Mouse (Mus musculus): Measurements from ENCODE around the gene Gna14.

Gene Gna14

DNA sequence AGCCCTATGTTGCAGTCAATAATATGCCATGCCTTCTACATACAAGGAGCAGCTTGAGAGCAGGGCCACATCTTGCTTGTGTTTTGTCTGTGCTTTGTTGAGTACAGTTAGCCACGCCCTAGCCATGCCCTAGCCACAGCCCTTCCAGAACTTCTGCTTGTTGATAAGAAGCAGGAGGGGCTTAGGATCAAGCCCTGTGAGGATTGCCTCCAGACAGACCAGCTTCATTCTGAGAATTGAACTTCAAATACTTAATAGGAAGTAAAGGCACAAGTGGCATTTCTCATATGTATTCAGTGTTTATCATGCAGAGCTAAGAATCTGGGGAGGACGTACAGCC is 75.5 kb downstream of the Gna14 start:
- in situ Hi-C loops (cut with MseI, MboI) = no loop called here

DNA sequence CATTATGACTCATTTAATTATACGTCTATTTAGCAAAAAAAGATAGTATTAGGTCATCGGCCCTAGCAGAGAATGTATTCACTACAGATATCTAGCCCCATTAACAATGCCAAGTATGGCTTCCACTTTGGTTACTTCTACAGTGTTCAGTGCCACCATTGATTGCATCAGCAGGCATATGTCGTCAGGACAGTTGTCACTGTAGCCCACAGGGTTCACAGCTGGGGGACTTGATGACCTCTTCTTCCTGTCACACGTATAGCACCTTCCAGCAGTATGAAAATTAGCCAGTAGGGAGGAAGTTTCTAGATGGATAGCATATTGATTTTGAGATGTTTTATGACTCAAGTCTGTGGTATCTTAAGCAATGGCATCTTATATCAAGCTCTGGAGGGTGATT is 78.6 kb downstream of the Gna14 start:
- in situ Hi-C loops (cut with MseI, MboI) = no loop called here

DNA sequence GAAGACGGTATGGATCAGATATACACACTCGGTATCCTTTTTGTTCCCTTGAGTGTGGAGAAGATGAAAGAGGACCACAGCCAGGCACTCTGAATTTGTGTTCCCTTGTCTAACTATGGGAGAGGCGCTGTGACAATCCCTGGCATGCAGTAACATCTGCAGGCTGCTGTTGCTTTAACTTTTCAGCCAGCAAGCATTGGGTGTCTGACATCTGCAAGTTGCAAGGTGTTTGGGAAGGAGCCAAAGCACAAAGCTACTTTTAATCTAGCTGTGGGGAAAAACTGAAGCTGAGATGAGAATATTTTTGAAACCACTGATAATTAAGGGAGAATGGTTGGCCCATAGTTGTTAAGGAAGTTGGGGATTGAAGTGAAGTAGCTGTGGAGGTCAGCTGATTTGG is 83.0 kb downstream of the Gna14 start:
- in situ Hi-C loops (cut with MseI, MboI) = no loop called here

DNA sequence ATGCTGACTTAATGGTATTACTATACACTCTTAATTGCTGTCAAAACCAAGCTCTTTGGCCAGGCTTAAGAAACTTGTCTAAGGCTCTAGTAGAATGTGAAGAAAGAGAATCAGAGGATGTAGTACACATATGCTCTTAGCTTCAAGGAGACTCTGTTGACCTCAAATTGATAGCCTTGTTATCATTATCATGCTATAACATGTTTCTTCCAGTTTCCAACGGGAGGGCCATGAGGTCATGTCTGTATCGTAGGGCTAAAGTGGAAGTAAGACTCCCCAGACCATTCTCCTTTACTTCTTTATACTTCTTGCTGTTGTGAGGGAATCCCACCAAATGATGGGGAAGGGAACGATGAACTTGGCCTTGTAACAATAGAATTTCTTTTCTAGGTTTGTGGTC is 85.0 kb downstream of the Gna14 start:
- in situ Hi-C loops (cut with MseI, MboI) = no loop called here

DNA sequence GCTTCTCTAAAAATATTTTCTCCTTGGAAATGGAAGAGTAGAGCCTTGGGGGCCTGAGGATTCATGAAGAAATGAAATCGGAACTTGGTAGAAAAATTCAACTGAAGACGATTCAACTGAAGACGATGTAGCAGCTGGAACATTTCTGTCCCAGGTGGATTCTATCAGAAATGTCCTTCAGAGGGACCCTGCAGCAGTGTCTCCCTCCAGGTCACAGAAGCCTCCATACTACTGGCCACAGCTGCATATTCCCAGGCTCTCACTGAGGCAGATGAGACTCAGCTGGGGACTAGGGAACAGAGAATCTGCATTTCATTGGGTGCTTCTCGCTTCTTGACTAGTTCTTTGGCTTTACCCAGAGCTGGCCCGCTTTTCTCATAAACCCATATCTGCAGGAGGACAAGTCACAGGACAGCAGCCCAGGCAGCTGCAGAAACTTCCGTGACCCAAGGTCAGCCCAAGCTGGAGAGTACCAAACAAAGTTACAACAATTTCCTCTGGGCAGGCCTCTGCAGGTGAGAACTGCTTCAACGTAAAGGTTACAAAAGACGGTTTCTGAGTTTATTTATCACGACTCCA is 90.8 kb downstream of the Gna14 start:
- in situ Hi-C loops (cut with MseI, MboI) = no loop called here

DNA sequence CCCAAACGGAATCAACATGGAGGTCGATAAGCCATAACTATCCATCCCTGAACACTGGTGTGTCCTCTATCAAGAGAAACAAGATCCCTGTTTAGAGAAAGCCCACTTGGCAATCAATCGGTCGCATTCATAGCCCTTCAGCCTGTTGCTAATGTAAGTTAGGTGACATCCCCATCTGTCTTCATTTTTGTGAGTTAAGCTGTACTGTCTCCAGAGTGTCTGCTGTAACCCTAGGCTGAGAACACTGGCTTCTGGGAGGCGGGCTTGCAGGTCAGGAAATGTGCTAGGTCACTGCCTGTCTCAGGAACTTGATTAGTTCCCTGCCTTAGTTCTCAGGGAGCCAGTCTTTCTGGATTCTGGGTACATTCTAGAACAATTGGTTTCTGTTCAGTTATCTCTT is 91.5 kb downstream of the Gna14 start:
- in situ Hi-C loops (cut with MseI, MboI) = no loop called here

DNA sequence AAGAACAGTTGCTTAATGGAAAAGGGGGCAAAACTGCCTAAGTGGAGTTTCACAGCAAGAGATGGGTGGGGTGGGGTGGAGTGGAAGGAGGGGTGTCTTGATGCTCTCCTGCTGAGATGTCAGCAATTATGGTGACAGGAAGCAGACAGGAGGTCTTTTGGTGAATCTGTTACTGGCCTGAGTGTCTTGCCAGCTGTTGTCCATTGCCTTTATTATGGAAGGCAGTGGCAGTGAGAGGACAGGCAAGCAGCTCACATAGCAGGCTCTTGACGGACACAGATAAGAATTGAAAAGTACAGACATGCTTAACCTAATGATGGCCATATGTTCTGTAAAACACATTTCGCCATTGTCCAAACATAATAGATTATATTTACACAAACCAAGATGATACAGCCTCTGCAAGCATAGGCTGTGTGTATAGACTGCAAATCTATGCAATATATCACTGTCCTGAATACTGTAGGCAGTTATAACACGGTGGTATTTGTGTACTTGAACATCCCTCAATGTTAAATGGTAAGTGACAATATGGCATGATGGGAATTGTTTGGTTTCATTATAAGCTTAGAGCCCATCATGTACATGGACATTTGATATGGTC is 92.8 kb downstream of the Gna14 start:
- in situ Hi-C loops (cut with MseI, MboI) = no loop called here

DNA sequence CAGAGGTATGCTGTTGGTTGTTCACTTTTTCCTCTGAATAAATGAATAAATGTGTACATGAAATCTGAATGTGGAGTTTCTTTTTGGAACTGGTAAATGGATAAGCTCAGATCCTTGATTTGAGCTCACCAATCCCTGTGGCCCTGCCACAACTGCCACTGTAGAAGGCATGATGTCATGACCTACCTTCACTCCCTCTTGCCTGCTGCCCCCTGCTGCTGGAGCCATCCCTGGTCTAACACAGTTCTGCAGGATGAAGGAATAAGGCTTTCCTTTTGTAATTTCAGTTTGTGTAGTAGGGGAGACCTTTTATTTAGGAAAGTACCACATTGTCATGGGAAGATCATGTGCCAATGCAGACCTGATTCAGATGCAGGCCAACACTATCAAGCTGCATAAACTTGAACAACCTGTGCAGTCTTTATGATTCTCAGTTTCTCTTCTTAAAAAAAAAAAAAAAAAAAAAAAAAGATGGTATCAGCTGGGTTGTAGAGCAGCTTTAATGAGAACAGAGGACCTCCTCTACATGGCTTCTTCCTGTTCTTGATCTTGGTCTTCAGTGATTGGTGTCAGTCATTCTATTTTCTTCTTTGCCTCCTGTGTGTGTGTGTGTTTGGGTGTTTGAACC is 93.8 kb downstream of the Gna14 start:
- in situ Hi-C loops (cut with MseI, MboI) = no loop called here

DNA sequence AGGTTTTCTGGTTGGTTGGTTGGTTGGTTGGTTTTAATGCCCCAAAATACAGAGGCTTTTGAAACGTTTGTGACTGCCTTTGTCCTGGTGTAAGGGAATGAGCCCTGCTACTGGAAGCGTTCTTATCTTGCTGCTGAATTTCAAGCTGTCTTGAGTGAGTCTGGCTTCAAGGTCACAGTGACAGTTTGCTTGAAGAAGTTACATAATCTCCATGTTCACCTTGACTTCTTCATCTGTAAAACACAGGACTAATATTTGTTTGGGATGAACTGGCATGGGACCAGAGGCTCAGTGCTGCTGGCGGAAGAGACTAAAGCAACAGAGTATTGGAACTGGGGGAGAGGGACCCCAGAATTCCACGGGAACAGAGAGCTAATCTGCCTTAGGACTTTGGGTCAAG is 94.4 kb downstream of the Gna14 start:
- in situ Hi-C loops (cut with MseI, MboI) = no loop called here

DNA sequence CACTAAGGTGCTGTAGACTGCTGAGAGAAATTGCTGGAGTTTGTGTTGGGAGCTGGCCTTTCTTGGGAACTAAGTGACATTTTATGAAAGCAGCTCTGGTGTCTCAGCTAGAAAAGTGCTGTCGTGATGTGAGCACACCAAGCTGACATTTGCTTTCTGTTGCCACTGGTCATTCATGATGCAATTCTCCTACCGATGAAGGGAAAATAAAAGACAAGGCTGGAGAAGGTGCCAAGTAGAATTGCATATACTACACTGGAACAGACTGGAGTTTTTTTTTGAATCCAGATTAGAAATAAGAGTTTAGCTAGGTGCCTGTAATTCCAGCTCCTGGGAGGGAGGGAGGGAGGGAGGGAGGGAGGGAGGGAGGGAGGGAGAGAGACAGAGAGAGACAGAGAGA is 98.7 kb downstream of the Gna14 start:
- in situ Hi-C loops (cut with MseI, MboI) = no loop called here

DNA sequence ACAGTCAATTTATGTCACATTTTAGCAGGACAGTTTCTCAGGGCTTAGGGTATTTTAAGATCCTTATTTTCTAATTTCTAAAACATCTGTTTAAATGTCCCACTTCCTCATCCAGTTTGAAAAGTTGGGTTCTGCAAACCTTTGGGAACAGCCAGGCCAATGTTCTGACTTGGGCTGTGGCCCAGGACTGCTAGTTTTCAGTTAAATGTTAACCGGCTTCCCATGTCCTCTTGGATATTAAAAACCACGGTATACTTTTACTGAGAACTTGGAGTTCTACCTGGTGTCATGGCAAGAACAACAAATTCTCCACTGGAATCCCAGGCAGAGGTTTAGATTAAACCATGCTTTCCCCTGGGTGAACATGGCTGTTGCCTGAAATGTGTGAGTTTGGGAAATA is 102.9 kb downstream of the Gna14 start:
- in situ Hi-C loops (cut with MseI, MboI) = no loop called here

DNA sequence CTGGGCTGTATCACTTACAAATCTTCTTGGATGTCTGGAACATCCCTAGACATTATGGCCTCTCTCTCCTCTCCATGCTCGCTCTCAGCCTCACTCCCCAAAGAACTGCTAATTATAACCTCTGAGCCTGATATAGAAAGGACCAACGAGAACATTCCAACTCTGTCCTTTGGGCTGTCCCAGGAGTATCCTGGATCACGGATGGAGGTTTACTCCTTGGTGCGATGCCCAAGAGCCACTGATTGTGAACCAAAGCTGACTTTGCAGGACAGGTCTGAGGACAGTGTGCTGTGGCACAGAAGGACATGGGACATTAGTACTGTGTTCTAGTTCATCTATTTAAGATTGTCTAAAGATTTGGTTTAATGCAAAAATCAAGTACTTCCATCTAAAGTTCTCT is 108.1 kb downstream of the Gna14 start:
- in situ Hi-C loops (cut with MseI, MboI) = no loop called here

DNA sequence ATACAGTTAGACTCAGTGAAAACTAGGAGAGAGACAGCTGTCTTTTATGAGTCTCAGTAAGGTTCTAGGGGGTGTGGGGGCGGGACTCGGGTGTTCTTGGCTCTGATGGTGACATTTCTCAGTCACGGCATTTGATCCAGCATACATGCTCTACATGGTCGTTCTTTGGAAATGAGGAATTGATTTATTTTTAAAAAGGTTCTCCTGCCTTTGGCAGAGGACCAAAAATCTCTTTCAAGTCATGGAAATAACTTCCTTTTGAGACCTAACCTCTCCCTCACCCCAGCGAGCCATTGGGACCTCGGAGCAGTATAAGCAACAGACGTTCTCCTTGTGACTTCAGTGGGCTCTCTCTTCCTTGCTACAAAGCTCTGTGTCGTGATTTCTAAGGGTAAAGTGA is 121.4 kb downstream of the Gna14 start:
- in situ Hi-C loops (cut with MseI, MboI) = loop anchor here in 1 of 2 experiments (25.0 kb wide), 1 partner anchor 495 kb away; no protein-coding TSS in a partner anchor

DNA sequence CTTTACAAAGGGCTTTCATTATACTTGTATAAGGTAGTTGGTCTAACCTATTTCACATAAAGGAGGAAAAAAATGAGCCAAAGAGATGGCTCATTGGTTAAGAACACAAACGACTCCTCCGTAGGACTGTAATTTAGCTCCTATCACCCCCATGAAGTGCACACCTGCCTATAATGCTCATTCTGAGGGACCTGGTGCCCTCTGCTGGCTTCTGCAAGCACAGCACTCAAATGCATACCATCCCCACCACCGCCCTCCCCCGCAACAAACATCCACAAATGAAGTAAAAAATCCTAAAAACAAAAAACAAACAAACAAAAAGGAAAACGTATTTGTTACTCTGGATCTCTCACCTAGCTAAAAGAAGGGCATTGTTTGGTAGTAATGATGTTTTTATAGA is 122.4 kb downstream of the Gna14 start:
- in situ Hi-C loops (cut with MseI, MboI) = loop anchor here in 1 of 2 experiments (25.0 kb wide), 1 partner anchor 496 kb away; no protein-coding TSS in a partner anchor

DNA sequence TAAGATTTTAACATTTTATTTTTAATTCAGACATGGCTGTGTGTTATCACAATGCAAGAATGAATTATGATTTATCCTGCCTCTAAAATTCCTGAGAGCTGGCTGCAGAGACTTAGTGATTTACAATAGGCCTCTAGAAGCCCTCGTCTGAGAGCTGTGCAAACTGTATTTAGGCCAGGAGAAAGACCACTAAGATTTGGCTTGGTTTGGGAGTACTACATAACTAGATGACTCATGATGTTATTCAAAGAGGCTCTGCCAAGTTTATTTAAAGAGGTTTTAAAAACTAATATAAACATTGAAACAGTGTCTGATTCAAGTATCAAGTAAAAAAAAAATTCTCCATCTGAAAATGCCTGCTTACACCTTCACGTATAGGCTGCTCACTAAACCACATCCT is 123.0 kb downstream of the Gna14 start:
- in situ Hi-C loops (cut with MseI, MboI) = loop anchor here in 1 of 2 experiments (25.0 kb wide), 1 partner anchor 496 kb away; no protein-coding TSS in a partner anchor

DNA sequence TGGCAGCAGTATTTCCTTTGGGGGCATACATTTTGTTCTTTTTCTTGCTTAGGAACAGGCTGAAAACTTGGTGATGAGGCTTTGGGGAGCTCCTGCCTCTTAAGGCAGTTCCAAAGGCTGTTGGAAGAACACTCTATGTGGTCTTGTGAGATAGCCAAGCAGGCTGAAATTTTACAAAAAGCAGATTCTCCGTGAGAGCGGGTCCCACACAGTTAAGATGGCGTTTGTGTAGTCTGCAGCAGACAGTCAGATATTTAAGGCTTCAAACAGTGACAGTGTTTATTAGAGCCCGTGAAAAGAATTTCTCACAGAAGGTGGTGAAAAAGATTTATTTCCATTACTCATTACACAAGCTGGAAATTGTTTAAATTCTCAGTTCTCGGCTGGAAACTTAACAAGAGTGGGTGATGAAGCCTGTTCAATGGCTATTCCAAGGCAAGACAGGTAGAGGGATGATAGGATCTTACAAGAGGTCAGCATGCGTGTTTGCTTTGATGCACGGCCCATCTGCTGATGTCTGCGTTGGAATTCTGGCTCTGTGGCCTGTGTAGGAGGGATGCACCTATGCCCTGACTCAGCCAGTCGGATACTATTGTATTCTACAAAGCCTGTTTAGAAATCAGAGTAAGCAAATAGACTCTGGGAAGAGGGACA is 123.8 kb downstream of the Gna14 start:
- in situ Hi-C loops (cut with MseI, MboI) = loop anchor here in 1 of 2 experiments (25.0 kb wide), 1 partner anchor 497 kb away; no protein-coding TSS in a partner anchor

DNA sequence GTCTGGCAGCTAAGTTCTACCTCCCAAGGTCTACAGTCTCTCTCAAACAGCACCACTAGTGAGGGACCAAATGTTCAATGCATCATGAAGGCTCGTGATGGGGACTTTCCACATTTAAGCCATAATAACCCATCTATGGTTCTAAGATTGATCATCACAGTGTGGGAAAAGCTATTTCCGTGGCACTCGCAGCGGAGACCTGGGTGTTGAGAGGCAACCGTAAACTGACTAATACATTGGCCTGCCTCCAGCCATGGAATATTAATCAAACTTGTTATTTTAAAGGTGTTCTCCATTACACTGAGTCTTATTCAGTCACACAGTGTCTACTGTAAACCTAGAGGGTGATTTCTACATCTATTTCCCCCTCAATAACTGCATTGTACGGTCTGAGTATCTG is 127.1 kb downstream of the Gna14 start:
- in situ Hi-C loops (cut with MseI, MboI) = loop anchor here in 1 of 2 experiments (25.0 kb wide), 1 partner anchor 500 kb away; no protein-coding TSS in a partner anchor

DNA sequence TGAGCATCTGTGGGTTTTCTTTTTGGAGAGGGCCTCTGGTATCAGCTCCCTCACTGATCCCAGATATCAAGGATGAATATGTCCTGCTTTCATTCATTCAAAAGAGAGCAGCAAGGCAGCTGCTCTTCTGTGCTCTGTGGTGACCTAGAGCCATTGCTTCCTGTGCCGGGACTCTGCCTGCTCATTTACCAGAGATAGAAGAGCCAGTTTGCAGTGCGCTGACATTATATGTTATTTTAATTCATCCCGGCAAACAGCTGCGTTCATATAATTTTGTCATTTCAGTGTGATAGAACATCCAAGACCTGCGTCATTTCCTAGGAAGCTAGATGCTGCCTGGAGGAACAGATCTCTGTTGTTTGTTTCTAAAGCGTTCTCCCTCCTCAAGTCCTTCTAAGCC is 141.2 kb downstream of the Gna14 start:
- in situ Hi-C loops (cut with MseI, MboI) = no loop called here

DNA sequence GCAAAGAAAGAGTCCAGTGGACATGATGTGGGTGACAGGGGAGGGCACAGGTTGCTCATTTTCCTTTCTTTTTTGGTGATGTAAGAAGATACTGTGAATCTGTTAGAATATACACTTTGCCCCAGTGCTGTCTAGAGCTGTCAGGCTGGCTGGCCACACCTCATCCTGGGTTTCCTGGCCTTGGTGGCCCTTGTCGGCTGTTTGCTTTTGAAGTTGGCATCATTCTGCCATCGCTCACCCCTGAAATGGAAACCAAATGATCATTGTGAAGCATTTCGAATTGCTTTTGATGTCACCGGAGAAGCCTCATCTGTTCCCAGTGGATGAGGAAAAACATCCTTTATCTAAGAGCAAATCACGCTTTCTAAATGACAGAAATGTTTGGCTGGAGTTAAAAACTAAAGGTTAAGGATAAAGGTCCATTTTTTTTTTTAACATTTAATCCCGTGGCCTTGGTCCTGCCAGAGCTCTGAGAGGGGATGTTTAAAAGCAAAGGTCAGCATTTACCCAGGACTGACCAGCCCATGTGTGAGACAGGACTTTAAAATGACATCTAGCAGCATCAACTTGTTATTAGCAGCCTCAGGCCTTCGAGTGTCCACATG is 144.2 kb downstream of the Gna14 start:
- in situ Hi-C loops (cut with MseI, MboI) = no loop called here

DNA sequence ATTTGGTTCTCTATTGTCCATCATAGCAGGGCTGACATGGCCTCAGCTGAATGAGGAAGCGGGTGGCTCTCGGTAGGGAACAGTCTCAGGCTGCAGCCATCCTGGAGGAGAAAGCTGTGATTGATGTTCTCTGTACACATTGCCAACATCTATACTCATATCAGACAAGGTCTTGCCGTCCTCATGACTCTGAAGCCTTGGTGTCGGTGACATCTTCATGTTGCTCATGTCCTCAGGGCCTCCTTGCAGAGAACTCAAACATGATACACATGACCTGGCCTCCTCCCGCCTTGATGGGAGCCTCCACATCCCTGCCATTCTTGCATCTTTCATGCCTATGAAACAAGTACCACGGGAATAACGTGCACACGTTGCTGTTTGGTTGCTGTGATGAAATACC is 144.9 kb downstream of the Gna14 start:
- in situ Hi-C loops (cut with MseI, MboI) = no loop called here

DNA sequence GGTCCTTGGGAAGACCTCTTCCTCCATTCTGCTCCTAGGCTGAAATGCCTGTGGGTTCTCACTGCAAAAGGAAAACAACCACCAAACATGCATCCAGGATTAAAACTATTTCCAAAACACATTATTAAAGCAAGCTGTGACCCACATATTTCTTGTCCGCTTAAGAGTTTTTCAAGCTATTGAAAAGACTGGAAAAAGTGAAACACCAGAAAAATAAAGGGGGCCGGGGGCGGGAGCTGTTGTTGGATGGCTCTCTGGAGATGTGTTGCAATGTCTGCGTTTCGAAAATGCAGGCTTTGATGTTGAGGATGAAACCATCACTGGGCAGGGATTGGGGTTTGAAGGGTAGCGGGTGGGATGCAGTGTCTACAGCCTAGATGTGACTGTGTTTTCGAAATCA is 149.0 kb downstream of the Gna14 start:
- in situ Hi-C loops (cut with MseI, MboI) = no loop called here

DNA sequence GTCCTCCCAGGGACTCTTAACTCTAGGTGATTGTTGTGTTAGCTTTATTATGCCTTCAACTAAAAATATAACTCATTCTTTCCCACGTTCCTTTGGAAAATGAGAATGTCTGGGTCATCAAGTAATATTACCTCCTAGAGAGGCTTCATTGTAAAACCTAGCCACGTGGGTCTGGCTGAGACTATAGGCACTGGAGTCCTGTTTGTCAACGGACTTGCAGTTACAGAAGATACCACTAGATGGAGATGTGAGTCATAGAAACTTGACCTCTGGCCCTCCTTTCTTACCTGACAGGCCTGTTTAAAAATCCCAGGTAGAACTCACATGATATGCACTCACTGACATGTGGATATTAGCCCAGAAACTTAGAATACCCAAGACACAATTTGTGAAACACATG is 149.8 kb downstream of the Gna14 start:
- in situ Hi-C loops (cut with MseI, MboI) = no loop called here

All from mouse trophoblast stem cell (cell line).